ENCODE assay signal across 8 mouse cellular contexts in genomic region chr4:139470198-139470597, GRCm38 (mm10).
DNase-seq lines count a peak whose midpoint lies in the region; ATAC-seq lines count a peak whose summit lies in the region.

No protein-coding gene starts in this region.

- peak; percentile 85 for DNase-seq in CD4-positive, CD25-positive, alpha-beta regulatory T cell, adult 2 months (ENCODE audit: low read depth, low spot score)
- DNase-seq in brain, adult 2 months (ENCODE audit: low read depth, low spot score), result peak; percentile 94
- peak; percentile 90 for DNase-seq in kidney, postnatal 10 days
- peak; percentile 81 for DNase-seq in neural tube, embryonic 10.5 days (ENCODE audit: extremely low spot score, low spot score)

- H3K9me3 ChIP-seq in heart, embryonic 16.5 days (replicated peaks; ENCODE audit: control insufficient read depth, low read length), result no peaks in the 10 kb centered on the region
- H3K9me3 ChIP-seq in liver, embryonic 12.5 days (replicated peaks), result no peaks in the 10 kb centered on the region
- no peaks in the 10 kb centered on the region for H3K9me3 ChIP-seq in stomach, embryonic 14.5 days (ENCODE audit: control insufficient read depth, low read depth, low read length)

- WGBS in heart, embryonic 16.5 days, result 46% methylated on average over 7 of the region's 7 CpGs
- 63% methylated on average over 7 of the region's 7 CpGs for WGBS in liver, embryonic 12.5 days (ENCODE audit: insufficient replicate concordance)
- 38% methylated on average over 7 of the region's 7 CpGs for WGBS in stomach, embryonic 14.5 days

- 0 out of 2 replicates have a peak, but pooled peaks cover 4% of the 10 kb centered on the region for H3K4me1 ChIP-seq in heart, embryonic 16.5 days (ENCODE audit: control insufficient read depth, insufficient read depth, low read length)
- no peaks in the 10 kb centered on the region for H3K4me1 ChIP-seq in liver, embryonic 12.5 days
- no peaks in the 10 kb centered on the region for H3K4me1 ChIP-seq in stomach, embryonic 14.5 days (ENCODE audit: control insufficient read depth, insufficient read depth, low read length)

- peaks cover 92% of the 10 kb centered on the region for H3K36me3 ChIP-seq in heart, embryonic 16.5 days (ENCODE audit: control insufficient read depth, insufficient read depth)
- H3K36me3 ChIP-seq in liver, embryonic 12.5 days, result peaks cover 100% of the 10 kb centered on the region
- peaks cover 97% of the 10 kb centered on the region for H3K36me3 ChIP-seq in stomach, embryonic 14.5 days (ENCODE audit: control insufficient read depth, insufficient read depth, low read length)

- no peak overlapping the region for H3K4me3 ChIP-seq in heart, embryonic 16.5 days (ENCODE audit: low read length)
- H3K4me3 ChIP-seq in liver, embryonic 12.5 days, result no peak overlapping the region
- H3K4me3 ChIP-seq in stomach, embryonic 14.5 days (ENCODE audit: low read depth, low read length), result no peak overlapping the region

- H3K27ac ChIP-seq in heart, embryonic 16.5 days (ENCODE audit: low read length), result no peak overlapping the region
- H3K27ac ChIP-seq in liver, embryonic 12.5 days, result no peak overlapping the region
- no peak overlapping the region for H3K27ac ChIP-seq in stomach, embryonic 14.5 days (ENCODE audit: low read length)

- no peak overlapping the region for H3K4me2 ChIP-seq in heart, embryonic 16.5 days (ENCODE audit: low read depth, low read length)
- no peak overlapping the region for H3K4me2 ChIP-seq in liver, embryonic 12.5 days
- no peak overlapping the region for H3K4me2 ChIP-seq in stomach, embryonic 14.5 days (replicated peaks; ENCODE audit: low read depth, low read length)

- peak; percentile 60; the same call in 1 of the 2 replicates for ATAC-seq in erythroid progenitor cell, adult 5-6 weeks (replicated peaks; ENCODE audit: low FRiP score, poor library complexity, severe bottlenecking)
- ATAC-seq in heart, embryonic 16.5 days (replicated peaks; ENCODE audit: extremely low read depth, insufficient read depth, low FRiP score), result peak; percentile 65
- ATAC-seq in liver, embryonic 12.5 days, result peak; percentile 73
- peak; percentile 56 for ATAC-seq in stomach, embryonic 14.5 days (ENCODE audit: insufficient number of reproducible peaks, insufficient read depth, low FRiP score, low read depth)

- H3K9ac ChIP-seq in heart, embryonic 16.5 days (ENCODE audit: low read length), result no peak overlapping the region
- no peak overlapping the region for H3K9ac ChIP-seq in liver, embryonic 12.5 days
- H3K9ac ChIP-seq in stomach, embryonic 14.5 days (replicated peaks; ENCODE audit: low read depth, low read length), result no peak overlapping the region

- no peaks in the 10 kb centered on the region for H3K27me3 ChIP-seq in heart, embryonic 16.5 days (ENCODE audit: control insufficient read depth, insufficient read depth, low read length)
- H3K27me3 ChIP-seq in liver, embryonic 12.5 days (replicated peaks), result no peaks in the 10 kb centered on the region
- H3K27me3 ChIP-seq in stomach, embryonic 14.5 days (ENCODE audit: control insufficient read depth, insufficient read depth, low read length), result no peaks in the 10 kb centered on the region
